Mouse (Mus musculus): ENCODE measurements around the gene Aacs. TPM values are rescaled to one million over a fixed set of nuclear protein-coding genes. Genes with fewer than 3 reads are reported as not detected.
"Not testable (repeated sequence)": the region's sequence is repeated elsewhere in the genome, so short reads cannot be mapped to it uniquely, and the experiment has no call there.

Aacs gene
- total and polyA plus RNA-seq, 3 experiments = 32.8 to 79.5 TPM; not detected in 1

GRCm38 (mm10) chr5:125475601-125476285, at the start of gene Aacs (continued):
- peak; percentile 61; the same call in 1 of the 2 replicates for TF ChIP-seq BHLHE40 (IDR thresholded peaks at IDR 0.05; ENCODE audit: borderline replicate concordance, low read depth, low read length)
- peak; percentile 69 for TF ChIP-seq MAX (IDR thresholded peaks at IDR 0.05; ENCODE audit: low read length)
- TF ChIP-seq ZKSCAN1 (IDR thresholded peaks at IDR 0.05; ENCODE audit: low read depth, low read length) = no peak
- TF ChIP-seq ZNF384 (IDR thresholded peaks at IDR 0.05; ENCODE audit: low read depth, low read length) = peak; percentile 49; the same call in 1 of the 2 replicates

- DNase-seq (ENCODE audit: low read depth, low spot score) = no peak
- no peaks in the 10 kb centered on the region for H3K79me2 ChIP-seq (ENCODE audit: control insufficient read depth, insufficient read depth, low read length, poor library complexity)
- no peaks in the 10 kb centered on the region for H3K4me1 ChIP-seq (ENCODE audit: control insufficient read depth in 1 of 2, insufficient read depth in 2 of 2, low read length in 2 of 2)
- H3K9ac ChIP-seq (ENCODE audit: control insufficient read depth, low read depth, low read length, poor library complexity, severe bottlenecking) = no peak overlapping the region
- no peak overlapping the region for H3K4me3 ChIP-seq (ENCODE audit: control insufficient read depth in 1 of 2, insufficient read depth in 1 of 2, low read depth in 2 of 2, low read length in 2 of 2)
- TF ChIP-seq ZMIZ1 (IDR thresholded peaks at IDR 0.05; ENCODE audit: low read depth, low read length) = no peak
- TF ChIP-seq MYB (IDR thresholded peaks at IDR 0.05; ENCODE audit: low read depth, low read length) = no peak
- no peak for TF ChIP-seq RAD21 (IDR thresholded peaks at IDR 0.05; ENCODE audit: low read depth, low read length)
- no peak for TF ChIP-seq JUND (IDR thresholded peaks at IDR 0.05; ENCODE audit: low read depth, low read length)
- no peak for TF ChIP-seq ETS1 (IDR thresholded peaks at IDR 0.05; ENCODE audit: low read depth, low read length)
- no peak overlapping the region for H3K27ac ChIP-seq (ENCODE audit: control insufficient read depth, low read depth, low read length)
- H3K27me3 ChIP-seq (ENCODE audit: control insufficient read depth in 1 of 2, insufficient read depth in 2 of 2, low read length in 2 of 2) = no peaks in the 10 kb centered on the region
- H3K9me3 ChIP-seq (replicated peaks; ENCODE audit: insufficient read depth, low read length) = no peaks in the 10 kb centered on the region
- H3K36me3 ChIP-seq (ENCODE audit: control insufficient read depth in 1 of 2, insufficient read depth in 2 of 2, low read length in 2 of 2) = peaks cover 0 to 18% of the 10 kb centered on the region in 2 experiments; a peak in 2 of 4 replicates
Observed at GRCm38 (mm10) chr5:125426343-125426742, 49.3 kb upstream of the Aacs start.

GRCm38 (mm10) chr5:125432324-125432723, 43.3 kb upstream of the Aacs start:
- H3K79me2 ChIP-seq (ENCODE audit: control insufficient read depth, insufficient read depth, low read length, poor library complexity) = peaks cover 16% of the 10 kb centered on the region
- H3K4me1 ChIP-seq (ENCODE audit: control insufficient read depth in 1 of 2, insufficient read depth in 2 of 2, low read length in 2 of 2); H3K9me3 ChIP-seq (replicated peaks; ENCODE audit: insufficient read depth, low read length); H3K36me3 ChIP-seq (ENCODE audit: control insufficient read depth in 1 of 2, insufficient read depth in 2 of 2, low read length in 2 of 2); DNase-seq (ENCODE audit: low read depth, low spot score); H3K9ac ChIP-seq (ENCODE audit: control insufficient read depth, low read depth, low read length, poor library complexity, severe bottlenecking); H3K4me3 ChIP-seq (ENCODE audit: control insufficient read depth in 1 of 2, insufficient read depth in 1 of 2, low read depth in 2 of 2, low read length in 2 of 2); H3K27me3 ChIP-seq (ENCODE audit: control insufficient read depth in 1 of 2, insufficient read depth in 2 of 2, low read length in 2 of 2); H3K27ac ChIP-seq (ENCODE audit: control insufficient read depth, low read depth, low read length): not testable (repeated sequence)
- TF ChIP-seq TBP (IDR thresholded peaks at IDR 0.05; ENCODE audit: low read depth, low read length) = peak; percentile 93

- peak; percentile 98 for DNase-seq (ENCODE audit: low read depth, low spot score)
- peak within 1 kb of the TSS; percentile 69 for H3K27ac ChIP-seq (ENCODE audit: control insufficient read depth, low read depth, low read length)
- no peaks in the 10 kb centered on the region for H3K9me3 ChIP-seq (replicated peaks; ENCODE audit: insufficient read depth, low read length)
- H3K4me3 ChIP-seq (ENCODE audit: control insufficient read depth in 1 of 2, insufficient read depth in 1 of 2, low read depth in 2 of 2, low read length in 2 of 2) = peak within 1 kb of the TSS; percentile 71 to 99
- H3K79me2 ChIP-seq (ENCODE audit: control insufficient read depth, insufficient read depth, low read length, poor library complexity) = peaks cover 16% of the 10 kb centered on the region
- peak within 1 kb of the TSS; percentile 90 for H3K9ac ChIP-seq (ENCODE audit: control insufficient read depth, low read depth, low read length, poor library complexity, severe bottlenecking)
- H3K36me3 ChIP-seq (ENCODE audit: control insufficient read depth in 1 of 2, insufficient read depth in 2 of 2, low read length in 2 of 2) = peaks cover 7 to 9% of the 10 kb centered on the region in 2 experiments
- no peaks in the 10 kb centered on the region for H3K27me3 ChIP-seq (ENCODE audit: control insufficient read depth in 1 of 2, insufficient read depth in 2 of 2, low read length in 2 of 2)
- peaks cover 0 to 7% of the 10 kb centered on the region in 2 experiments; a peak in 3 of 4 replicates for H3K4me1 ChIP-seq (ENCODE audit: control insufficient read depth in 1 of 2, insufficient read depth in 2 of 2, low read length in 2 of 2)
- no peak for TF ChIP-seq USF2 (IDR thresholded peaks at IDR 0.05; ENCODE audit: borderline replicate concordance in 1 of 2, insufficient read depth in 1 of 2, low read depth in 1 of 2, low read length in 2 of 2)
- no peak for TF ChIP-seq CTCF (IDR thresholded peaks at IDR 0.05 in 2 of 3, conservative IDR thresholded peaks at IDR 0.05 in 1 of 3; ENCODE audit: control insufficient read depth in 1 of 3, insufficient read depth in 1 of 3, low read depth in 2 of 3, low read length in 3 of 3, poor library complexity in 1 of 3, severe bottlenecking in 1 of 3)
- TF ChIP-seq ETS1 (IDR thresholded peaks at IDR 0.05; ENCODE audit: low read depth, low read length) = no peak; the same call in 1 of the 2 replicates
- TF ChIP-seq TBP (IDR thresholded peaks at IDR 0.05; ENCODE audit: low read depth, low read length) = peak; percentile 30; the same call in 1 of the 2 replicates
- no peak for TF ChIP-seq GATA1 (IDR thresholded peaks at IDR 0.05; ENCODE audit: low read depth, low read length)
- TF ChIP-seq MEF2A (IDR thresholded peaks at IDR 0.05; ENCODE audit: extremely low read depth, insufficient replicate concordance, low read depth, low read length, poor library complexity, severe bottlenecking) = no peak
- TF ChIP-seq ZKSCAN1 (IDR thresholded peaks at IDR 0.05; ENCODE audit: low read depth, low read length) = no peak
- TF ChIP-seq TAL1 (IDR thresholded peaks at IDR 0.05; ENCODE audit: low read length) = no peak
- TF ChIP-seq NRF1 (IDR thresholded peaks at IDR 0.05; ENCODE audit: insufficient read depth, low read depth, low read length, poor library complexity, severe bottlenecking) = peak; percentile 100
- TF ChIP-seq JUND (IDR thresholded peaks at IDR 0.05; ENCODE audit: low read depth, low read length) = no peak
- TF ChIP-seq MAFK (IDR thresholded peaks at IDR 0.05; ENCODE audit: borderline replicate concordance, low read depth, low read length) = no peak
- TF ChIP-seq SIN3A (IDR thresholded peaks at IDR 0.05; ENCODE audit: low read length) = peak; percentile 92
- TF ChIP-seq BHLHE40 (IDR thresholded peaks at IDR 0.05; ENCODE audit: borderline replicate concordance, low read depth, low read length) = no peak
- TF ChIP-seq MYB (IDR thresholded peaks at IDR 0.05; ENCODE audit: low read depth, low read length) = no peak
- no peak; the same call in 1 of the 2 replicates for TF ChIP-seq KAT2A (conservative IDR thresholded peaks at IDR 0.05; ENCODE audit: low read depth, low read length)
- no peak for TF ChIP-seq GABPA (IDR thresholded peaks at IDR 0.05; ENCODE audit: low read depth, low read length)
- TF ChIP-seq RAD21 (IDR thresholded peaks at IDR 0.05; ENCODE audit: low read depth, low read length) = no peak
Observed at GRCm38 (mm10) chr5:125433793-125434337, 41.7 kb upstream of the Aacs start, which contains the start of gene Dhx37. Dhx37 (minus strand) TSS chr5:125434121.
